Mouse (Mus musculus) right cerebral cortex, postnatal 14 days (tissue): ENCODE data around the gene Mrgpra1.
"Not testable (repeated sequence)": the region's sequence is repeated elsewhere in the genome, so short reads cannot be mapped to it uniquely, and the experiment has no call there.

Experiments
- DNase-seq: peaks from one replicate; pipeline ENCODE4 v3.0.0; 2022

The Mrgpra1 gene

DNA sequence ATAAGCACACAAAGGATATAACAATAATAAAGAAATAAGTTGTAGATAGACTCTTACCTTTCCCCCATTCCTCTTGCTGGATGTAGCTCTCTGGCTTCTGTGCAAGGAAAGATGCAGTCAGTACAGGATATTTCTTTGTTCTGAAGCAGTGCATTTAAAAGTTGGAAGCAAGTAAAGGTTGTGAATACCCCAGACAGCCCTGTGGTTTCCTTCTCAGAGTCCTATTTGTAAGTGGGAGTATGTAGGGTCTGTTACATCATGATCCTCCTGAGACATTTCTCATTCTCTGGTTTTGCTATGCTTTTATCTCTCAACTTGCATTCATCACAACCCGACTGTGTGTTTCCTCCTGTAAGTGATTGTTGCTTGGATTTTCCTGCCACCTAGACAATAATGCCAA, at the start of gene Mrgpra1:
Gene Mrgpra1 (minus strand): TSS at position 101 of the 400 bp plus-strand sequence.
- DNase-seq, result no peak

DNA sequence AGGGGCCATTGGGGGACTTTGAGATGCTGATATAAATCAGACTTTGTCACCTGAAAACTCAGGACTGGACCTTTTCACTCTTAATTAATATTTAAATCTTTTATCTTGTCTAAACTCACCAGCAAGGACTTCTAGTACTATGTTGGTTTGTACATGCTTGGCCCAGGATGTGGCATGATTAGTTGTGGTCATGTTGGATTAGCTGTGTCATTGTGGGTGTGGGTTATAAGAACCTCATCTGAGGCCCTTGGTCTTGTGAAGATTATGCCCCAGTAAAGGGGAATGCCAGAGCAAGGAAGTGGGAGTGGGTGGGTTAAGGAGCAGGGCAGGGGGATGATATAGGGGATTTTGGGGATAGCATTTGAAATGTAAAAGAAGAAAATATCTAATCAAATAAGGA, 47.1 kb upstream of the Mrgpra1 start:
- no peak for DNase-seq

DNA sequence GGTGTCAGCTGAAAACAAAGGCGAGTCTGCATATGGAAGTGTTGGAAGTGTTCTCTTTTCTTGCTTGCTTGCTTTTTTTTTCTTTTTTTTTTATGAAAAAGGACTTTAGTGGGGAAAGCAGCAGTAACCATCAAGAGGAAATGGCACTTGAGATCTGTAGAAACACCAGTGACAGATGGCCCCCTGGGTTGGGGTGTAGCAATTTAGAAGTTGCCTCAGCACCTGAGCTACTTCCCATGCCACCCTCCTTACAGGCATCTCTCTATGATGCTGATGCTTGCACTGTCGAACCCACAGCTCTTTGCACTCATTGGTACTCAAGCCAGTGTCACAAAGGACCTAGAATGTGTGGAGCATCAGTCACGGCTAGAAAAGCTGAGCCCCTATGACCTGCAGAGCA, 5.6 kb downstream of the Mrgpra1 start:
- no peak for DNase-seq

DNA sequence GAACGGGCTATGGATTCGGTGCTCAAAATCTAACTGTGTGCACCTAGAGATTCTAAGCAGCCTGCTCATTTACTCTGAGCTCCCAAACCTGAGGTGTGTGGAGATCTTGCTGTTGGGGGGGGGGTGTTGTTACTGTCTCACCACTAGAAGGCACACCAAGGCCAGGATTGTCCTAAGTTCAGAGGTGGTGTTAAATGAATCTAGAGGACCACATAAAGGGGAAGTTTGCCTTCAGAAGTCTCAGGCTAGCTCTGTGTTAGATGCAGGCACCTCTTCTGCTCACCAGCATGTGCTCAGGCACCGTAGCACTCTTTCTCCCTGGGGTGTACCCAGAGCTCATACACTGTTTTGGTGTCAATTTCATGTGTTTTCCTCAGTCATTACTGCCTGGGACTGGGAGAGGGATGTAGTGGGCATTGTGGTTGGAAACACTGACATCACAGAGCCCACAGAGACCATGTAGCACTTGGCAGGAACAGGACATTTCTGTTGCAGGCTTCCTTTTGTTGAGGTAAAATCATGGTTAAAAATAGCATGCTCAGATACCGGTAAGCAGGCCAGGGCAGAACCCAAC, 8.0 kb downstream of the Mrgpra1 start:
- no peak for DNase-seq

DNA sequence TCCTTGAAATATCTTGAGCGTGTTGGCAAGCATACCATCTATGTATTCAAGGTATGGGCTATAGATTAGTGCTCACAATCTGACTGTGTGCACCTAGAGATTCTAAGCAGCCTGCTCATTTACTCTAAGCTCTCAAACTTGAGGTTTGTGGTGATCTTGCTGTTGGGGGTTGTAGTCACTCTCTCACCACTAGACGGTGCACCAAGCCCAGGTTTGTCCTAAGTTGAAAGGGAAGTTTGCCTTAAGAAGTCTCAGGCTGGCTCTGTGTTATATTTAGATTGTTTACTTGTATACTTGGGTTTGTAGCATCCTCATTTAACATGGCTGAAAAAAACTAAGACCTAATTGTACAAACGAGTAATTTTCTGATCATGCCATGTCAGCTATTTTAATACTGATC, 12.2 kb downstream of the Mrgpra1 start:
- not testable (repeated sequence) for DNase-seq

DNA sequence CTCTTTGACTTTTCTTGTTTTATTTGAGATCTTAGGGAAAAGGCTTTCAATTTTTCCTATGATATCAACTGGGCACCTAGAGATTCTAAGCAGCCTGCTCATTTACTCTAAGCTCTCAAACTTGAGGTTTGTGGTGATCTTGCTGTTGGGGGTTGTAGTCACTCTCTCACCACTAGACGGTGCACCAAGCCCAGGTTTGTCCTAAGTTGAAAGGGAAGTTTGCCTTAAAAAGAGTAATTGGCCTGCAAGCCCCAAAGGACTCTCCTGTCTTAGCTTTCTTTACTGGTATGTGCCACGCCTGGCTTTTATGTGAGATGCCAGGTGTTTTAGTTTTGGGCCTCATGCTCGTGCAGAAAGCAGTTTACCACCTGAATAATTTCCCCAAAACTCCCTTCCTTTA, 12.7 kb downstream of the Mrgpra1 start:
- DNase-seq, result not testable (repeated sequence)

DNA sequence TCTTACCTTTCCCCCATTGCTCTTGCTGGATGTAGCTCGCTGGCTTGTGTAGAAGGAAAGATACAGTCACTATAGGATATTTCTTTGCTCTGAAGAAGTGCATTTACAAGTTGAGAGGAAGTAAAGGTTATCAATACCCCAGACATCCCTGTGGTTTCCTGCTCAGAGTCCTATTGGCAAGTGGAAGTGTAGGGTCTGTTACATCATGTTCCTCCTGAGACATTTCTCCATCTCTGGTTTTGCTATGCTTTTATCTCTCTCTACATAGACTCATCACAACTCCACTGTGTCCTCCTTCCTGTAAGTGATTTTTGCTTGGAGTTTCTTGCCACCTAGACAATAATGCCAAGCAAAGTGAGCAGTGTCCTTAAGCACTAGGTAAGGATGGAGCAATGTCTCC, 35.7 kb downstream of the Mrgpra1 start:
- no peak for DNase-seq

DNA sequence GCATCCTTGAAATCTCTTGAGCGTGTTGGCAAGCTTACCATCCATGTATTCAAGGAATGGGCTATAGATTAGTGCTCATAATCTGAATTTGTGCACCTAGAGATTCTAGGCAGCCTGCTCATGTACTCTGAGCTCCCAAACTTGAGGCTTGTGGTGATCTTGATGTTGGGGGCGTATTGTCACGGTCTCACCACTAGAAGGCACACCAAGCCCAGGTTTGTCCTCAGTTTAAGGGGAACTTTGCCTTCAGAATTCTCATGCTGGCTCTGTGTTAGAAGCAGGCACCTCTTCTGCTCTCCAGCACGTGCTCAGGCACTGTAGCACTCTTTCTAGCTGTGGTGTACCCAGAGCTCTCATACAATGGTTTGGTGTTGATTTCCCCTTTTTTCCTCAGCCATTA, 41.8 kb downstream of the Mrgpra1 start:
- no peak for DNase-seq

DNA sequence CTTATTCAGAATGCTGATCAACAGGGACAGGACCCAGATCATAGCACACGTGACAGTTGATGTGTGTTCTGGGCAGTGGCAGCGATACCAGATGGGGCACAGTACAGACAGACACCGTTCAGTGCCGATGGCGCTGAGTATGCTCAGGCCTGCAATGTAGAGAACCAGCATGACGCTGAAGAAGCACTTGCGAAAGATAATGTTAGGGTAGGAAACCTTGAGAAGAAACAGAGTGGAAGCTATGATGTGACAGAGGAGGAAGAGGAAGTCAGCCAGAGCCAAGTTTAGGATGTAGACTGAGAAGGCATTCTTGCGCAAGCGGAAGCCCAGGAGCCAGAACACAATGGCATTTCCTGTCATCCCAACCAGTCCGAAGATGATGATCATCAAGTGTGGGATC, 44.2 kb downstream of the Mrgpra1 start:
- no peak for DNase-seq

DNA sequence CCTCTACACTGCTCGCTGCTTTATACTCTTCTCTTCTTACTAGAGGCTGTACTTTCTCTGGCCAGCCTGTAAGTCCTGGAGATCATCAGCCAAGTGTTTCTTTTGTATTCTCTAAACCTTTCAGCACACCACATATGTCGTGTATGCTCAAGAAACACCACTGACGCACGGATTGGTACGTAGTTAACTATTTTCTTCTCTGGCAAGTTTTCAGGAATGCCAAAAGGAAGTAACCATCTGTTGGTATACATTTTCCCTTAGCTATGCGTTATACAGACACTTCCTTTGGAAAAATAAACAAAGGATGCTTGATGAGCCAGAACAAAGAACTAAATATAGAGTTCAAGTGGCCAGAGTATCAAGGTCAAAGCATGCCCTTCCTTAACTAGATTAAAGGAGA, 49.4 kb downstream of the Mrgpra1 start:
- DNase-seq, result not testable (repeated sequence)

DNA sequence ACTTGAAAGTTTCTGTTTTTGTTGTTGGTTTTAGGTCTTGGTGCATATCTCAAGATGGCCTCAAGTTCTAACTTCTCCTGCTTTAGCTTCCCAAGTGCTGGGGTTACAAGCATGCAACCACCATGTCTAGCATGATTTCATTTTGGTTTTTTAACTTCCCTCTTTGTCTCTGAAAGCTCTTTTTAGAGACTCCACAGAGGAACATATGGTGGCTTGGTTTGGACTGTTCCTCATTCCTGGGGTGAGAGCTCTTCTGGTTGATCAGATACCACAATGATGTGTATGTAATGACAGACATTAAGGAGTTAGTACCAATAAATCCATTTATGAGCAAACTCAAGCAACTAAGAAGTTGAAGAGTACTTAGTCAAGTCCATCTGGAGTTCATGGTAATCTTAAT, 54.4 kb downstream of the Mrgpra1 start:
- DNase-seq, result not testable (repeated sequence)
